8 mouse cellular contexts compared by ENCODE assay signal in the genomic region with DNA sequence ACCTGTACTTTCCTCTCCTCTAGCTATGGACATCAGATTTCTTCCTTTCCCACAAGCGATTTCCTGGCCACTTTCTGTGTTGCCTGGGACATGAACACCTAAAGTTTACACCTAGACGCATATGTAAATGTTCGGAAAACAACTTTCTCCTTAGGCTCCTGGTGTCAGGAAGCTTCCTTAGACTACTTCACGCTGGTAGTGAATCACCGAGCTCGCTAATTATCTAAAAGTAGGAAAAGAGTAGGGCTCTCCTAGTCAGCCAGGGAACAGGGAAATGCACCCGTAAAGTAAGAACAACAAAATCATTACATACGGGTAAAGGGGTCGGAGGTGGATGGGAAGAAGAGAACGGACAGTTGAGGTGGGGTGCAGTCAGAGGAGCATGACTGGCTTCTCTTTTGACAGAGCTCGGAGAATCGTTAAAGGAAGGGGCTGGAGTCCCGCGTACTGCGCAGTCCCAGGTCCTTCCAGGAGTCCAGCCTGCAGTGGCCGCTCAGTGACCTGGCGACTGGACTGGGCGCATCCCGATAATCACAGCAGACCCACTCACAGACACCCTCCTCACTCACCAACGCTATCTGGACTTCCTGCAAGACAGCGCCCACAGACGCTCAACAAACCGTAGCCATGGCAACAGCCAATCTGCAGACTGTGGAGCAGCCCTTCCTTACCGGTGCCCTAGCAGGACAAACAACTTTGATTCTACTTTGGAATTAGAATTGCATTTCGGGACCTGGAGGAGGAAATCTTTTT. TPM values are rescaled to one million over a fixed set of nuclear protein-coding genes. Genes with fewer than 3 reads are reported as not detected.
DNase-seq lines count a peak whose midpoint lies in the region; ATAC-seq lines count a peak whose summit lies in the region.

A gene (minus strand): TSS at position 616 of the 753 bp plus-strand sequence.

- no peaks in the 10 kb centered on the region for H3K36me3 ChIP-seq in limb, embryonic 10.5 days
- H3K36me3 ChIP-seq in midbrain, embryonic 12.5 days = no peaks in the 10 kb centered on the region
- no peaks in the 10 kb centered on the region for H3K36me3 ChIP-seq in stomach, embryonic 15.5 days

- DNase-seq in adrenal gland, adult 18-20 months (ENCODE audit: low spot score in 2 of 2) = peak; percentile 20 to 31
- DNase-seq in cerebellum, postnatal 10 days = peak; percentile 89 to 91
- peak; percentile 73 to 74 for DNase-seq in frontal cortex, postnatal 14 days (ENCODE audit: low spot score in 2 of 2)
- peak; percentile 55 to 64 for DNase-seq in kidney, adult 8-10 months
- peak; percentile 75 for DNase-seq in limb, embryonic 10.5 days (ENCODE audit: low spot score)
- DNase-seq in spleen, adult 12 weeks (ENCODE audit: low spot score) = no peak

- H3K4me3 ChIP-seq in limb, embryonic 10.5 days = peak within 1 kb of the TSS; percentile 60
- peak within 1 kb of the TSS; percentile 66 for H3K4me3 ChIP-seq in midbrain, embryonic 12.5 days
- peak within 1 kb of the TSS; percentile 50 for H3K4me3 ChIP-seq in stomach, embryonic 15.5 days (replicated peaks)

- no peak within 1 kb of the TSS for H3K27ac ChIP-seq in limb, embryonic 10.5 days
- H3K27ac ChIP-seq in midbrain, embryonic 12.5 days (replicated peaks) = no peak within 1 kb of the TSS
- no peak within 1 kb of the TSS for H3K27ac ChIP-seq in stomach, embryonic 15.5 days

- H3K4me2 ChIP-seq in midbrain, embryonic 12.5 days (replicated peaks) = peak within 1 kb of the TSS; percentile 77
- H3K4me2 ChIP-seq in stomach, embryonic 15.5 days = peak within 1 kb of the TSS; percentile 71

- no peaks in the 10 kb centered on the region for H3K9me3 ChIP-seq in limb, embryonic 10.5 days (replicated peaks)
- H3K9me3 ChIP-seq in midbrain, embryonic 12.5 days = no peaks in the 10 kb centered on the region
- no peaks in the 10 kb centered on the region for H3K9me3 ChIP-seq in stomach, embryonic 15.5 days

- peak within 1 kb of the TSS; percentile 65 for H3K9ac ChIP-seq in midbrain, embryonic 12.5 days (replicated peaks)
- no peak within 1 kb of the TSS for H3K9ac ChIP-seq in stomach, embryonic 15.5 days

- no peaks in the 10 kb centered on the region for H3K27me3 ChIP-seq in limb, embryonic 10.5 days (ENCODE audit: low read depth, poor library complexity, severe bottlenecking)
- H3K27me3 ChIP-seq in midbrain, embryonic 12.5 days = no peaks in the 10 kb centered on the region
- H3K27me3 ChIP-seq in stomach, embryonic 15.5 days (replicated peaks) = no peaks in the 10 kb centered on the region

- 0 out of 2 replicates have a peak, but pooled peaks cover 3% of the 10 kb centered on the region for H3K4me1 ChIP-seq in limb, embryonic 10.5 days
- peaks cover 5% of the 10 kb centered on the region; the same call in 1 of the 2 replicates for H3K4me1 ChIP-seq in midbrain, embryonic 12.5 days
- H3K4me1 ChIP-seq in stomach, embryonic 15.5 days = no peaks in the 10 kb centered on the region; the same call in 1 of the 2 replicates

- ATAC-seq in midbrain, embryonic 12.5 days (ENCODE audit: low FRiP score, low read depth) = peak; percentile 100
- peak; percentile 89; the same call in 1 of the 2 replicates for ATAC-seq in stomach, embryonic 15.5 days (ENCODE audit: insufficient read depth, low FRiP score, low read depth)

- WGBS in limb, embryonic 10.5 days = 8% methylated on average over 25 of the region's 25 CpGs
- 8% methylated on average over 25 of the region's 25 CpGs for WGBS in midbrain, embryonic 12.5 days
- WGBS in stomach, embryonic 15.5 days = 5% methylated on average over 25 of the region's 25 CpGs

RNA-seq across cellular contexts. Expression of the gene that starts here (rescaled TPM):
- total RNA-seq in adrenal gland, adult 18-20 months (2021) = under 1 TPM; 0.10 to 0.27 TPM
- polyA plus RNA-seq in limb, embryonic 10.5 days (2016; fragmentation: Nextera tagmentation; extraction: Ambion mirVana) = 0.31 and 0.49 TPM in 2 replicates
- 1.1 and 3.2 TPM in 2 replicates for polyA plus RNA-seq in midbrain, embryonic 12.5 days (2016; fragmentation: Nextera tagmentation; extraction: Ambion mirVana)
- 0.69 and 0.85 TPM in 2 replicates for polyA plus RNA-seq in stomach, embryonic 15.5 days (2015; fragmentation: Nextera tagmentation; extraction: Ambion mirVana)

Comparison
In these comparisons a context has a peak if more than half of its experiments do, and no peak if none do; other contexts are left out.
1. Peak in DNase-seq in adrenal gland, adult 18-20 months; RNA of the gene not detected or under 1 TPM.
2. Peak in DNase-seq and H3K4me3 ChIP-seq in limb, embryonic 10.5 days; RNA of the gene not detected or under 1 TPM.
3. Peak in ATAC-seq, H3K4me3 ChIP-seq and H3K4me2 ChIP-seq in stomach, embryonic 15.5 days; RNA of the gene not detected or under 1 TPM.